Mouse (Mus musculus): ENCODE measurements around the gene Itsn1. TPM values are rescaled to one million over a fixed set of nuclear protein-coding genes. Genes with fewer than 3 reads are reported as not detected.

The Itsn1 gene
- polyA plus RNA-seq, 1 experiment, result 24.3 TPM

GRCm38 (mm10) chr16:91876457-91876856, 147.4 kb downstream of the Itsn1 start:
- H3K79me2 ChIP-seq (ENCODE audit: control insufficient read depth, insufficient read depth), result no peaks in the 10 kb centered on the region
- peaks cover 4% of the 10 kb centered on the region for H3K36me3 ChIP-seq (ENCODE audit: control insufficient read depth, insufficient read depth)
- no peak for TF ChIP-seq CTCF (IDR thresholded peaks at IDR 0.05; ENCODE audit: control insufficient read depth, insufficient read depth, insufficient read length)
- no peak for TF ChIP-seq MAX (IDR thresholded peaks at IDR 0.05)
- TF ChIP-seq MYOD1 (IDR thresholded peaks at IDR 0.05; ENCODE audit: control insufficient read depth, insufficient read length, low read depth), result no peak
- TF ChIP-seq FOSL1 (IDR thresholded peaks at IDR 0.05; ENCODE audit: insufficient read depth, low read length, poor library complexity, severe bottlenecking), result no peak
- TF ChIP-seq CEBPB (IDR thresholded peaks at IDR 0.05; ENCODE audit: low read depth), result no peak
- no peak for TF ChIP-seq USF1 (IDR thresholded peaks at IDR 0.05; ENCODE audit: low read depth)
- TF ChIP-seq MYOG (IDR thresholded peaks at IDR 0.05; ENCODE audit: control insufficient read depth, extremely low read depth, insufficient read length), result no peak
- H3K27me3 ChIP-seq (ENCODE audit: control insufficient read depth, insufficient read depth, insufficient read length), result no peaks in the 10 kb centered on the region
- no peak overlapping the region for H3K4me3 ChIP-seq (ENCODE audit: insufficient read depth, poor library complexity, severe bottlenecking)
- no peak overlapping the region for H3ac ChIP-seq (ENCODE audit: control insufficient read depth, insufficient read length, low read depth)
- H3K79me3 ChIP-seq (ENCODE audit: low read depth), result no peaks in the 10 kb centered on the region

GRCm38 (mm10) chr16:91879101-91879500, 150.0 kb downstream of the Itsn1 start:
- no peaks in the 10 kb centered on the region for H3K79me3 ChIP-seq (ENCODE audit: low read depth)
- H3K4me3 ChIP-seq (ENCODE audit: insufficient read depth, poor library complexity, severe bottlenecking), result no peak overlapping the region
- no peak overlapping the region for H3ac ChIP-seq (ENCODE audit: control insufficient read depth, insufficient read length, low read depth)
- TF ChIP-seq USF1 (IDR thresholded peaks at IDR 0.05; ENCODE audit: low read depth), result no peak
- TF ChIP-seq MYOD1 (IDR thresholded peaks at IDR 0.05; ENCODE audit: control insufficient read depth, insufficient read length, low read depth), result no peak
- TF ChIP-seq MAX (IDR thresholded peaks at IDR 0.05), result no peak
- TF ChIP-seq CTCF (IDR thresholded peaks at IDR 0.05; ENCODE audit: control insufficient read depth, insufficient read depth, insufficient read length), result no peak
- no peak for TF ChIP-seq FOSL1 (IDR thresholded peaks at IDR 0.05; ENCODE audit: insufficient read depth, low read length, poor library complexity, severe bottlenecking)
- TF ChIP-seq CEBPB (IDR thresholded peaks at IDR 0.05; ENCODE audit: low read depth), result no peak
- TF ChIP-seq MYOG (IDR thresholded peaks at IDR 0.05; ENCODE audit: control insufficient read depth, extremely low read depth, insufficient read length), result no peak
- no peaks in the 10 kb centered on the region for H3K36me3 ChIP-seq (ENCODE audit: control insufficient read depth, insufficient read depth)
- H3K27me3 ChIP-seq (ENCODE audit: control insufficient read depth, insufficient read depth, insufficient read length), result no peaks in the 10 kb centered on the region
- H3K79me2 ChIP-seq (ENCODE audit: control insufficient read depth, insufficient read depth), result no peaks in the 10 kb centered on the region

- H3K4me3 ChIP-seq (ENCODE audit: insufficient read depth, poor library complexity, severe bottlenecking), result no peak overlapping the region
- no peak for TF ChIP-seq MYOG (IDR thresholded peaks at IDR 0.05; ENCODE audit: control insufficient read depth, extremely low read depth, insufficient read length)
- TF ChIP-seq CEBPB (IDR thresholded peaks at IDR 0.05; ENCODE audit: low read depth), result no peak
- TF ChIP-seq FOSL1 (IDR thresholded peaks at IDR 0.05; ENCODE audit: insufficient read depth, low read length, poor library complexity, severe bottlenecking), result no peak
- TF ChIP-seq MAX (IDR thresholded peaks at IDR 0.05), result no peak
- no peak for TF ChIP-seq CTCF (IDR thresholded peaks at IDR 0.05; ENCODE audit: control insufficient read depth, insufficient read depth, insufficient read length)
- TF ChIP-seq MYOD1 (IDR thresholded peaks at IDR 0.05; ENCODE audit: control insufficient read depth, insufficient read length, low read depth), result no peak
- TF ChIP-seq USF1 (IDR thresholded peaks at IDR 0.05; ENCODE audit: low read depth), result no peak
- no peaks in the 10 kb centered on the region for H3K79me3 ChIP-seq (ENCODE audit: low read depth)
- H3ac ChIP-seq (ENCODE audit: control insufficient read depth, insufficient read length, low read depth), result no peak overlapping the region
- H3K79me2 ChIP-seq (ENCODE audit: control insufficient read depth, insufficient read depth), result no peaks in the 10 kb centered on the region
- H3K27me3 ChIP-seq (ENCODE audit: control insufficient read depth, insufficient read depth, insufficient read length), result no peaks in the 10 kb centered on the region
- H3K36me3 ChIP-seq (ENCODE audit: control insufficient read depth, insufficient read depth), result no peaks in the 10 kb centered on the region
Measured at GRCm38 (mm10) chr16:91880869-91881767, 152.0 kb downstream of the Itsn1 start.

GRCm38 (mm10) chr16:91882168-91882859, 153.2 kb downstream of the Itsn1 start:
- no peaks in the 10 kb centered on the region for H3K79me3 ChIP-seq (ENCODE audit: low read depth)
- H3K36me3 ChIP-seq (ENCODE audit: control insufficient read depth, insufficient read depth), result no peaks in the 10 kb centered on the region
- no peaks in the 10 kb centered on the region for H3K27me3 ChIP-seq (ENCODE audit: control insufficient read depth, insufficient read depth, insufficient read length)
- no peaks in the 10 kb centered on the region for H3K79me2 ChIP-seq (ENCODE audit: control insufficient read depth, insufficient read depth)
- TF ChIP-seq MYOD1 (IDR thresholded peaks at IDR 0.05; ENCODE audit: control insufficient read depth, insufficient read length, low read depth) (no peak), MYOG (IDR thresholded peaks at IDR 0.05; ENCODE audit: control insufficient read depth, extremely low read depth, insufficient read length) (no peak), USF1 (IDR thresholded peaks at IDR 0.05; ENCODE audit: low read depth) (no peak), CTCF (IDR thresholded peaks at IDR 0.05; ENCODE audit: control insufficient read depth, insufficient read depth, insufficient read length) (no peak), MAX (IDR thresholded peaks at IDR 0.05) (no peak), CEBPB (IDR thresholded peaks at IDR 0.05; ENCODE audit: low read depth) (no peak), FOSL1 (IDR thresholded peaks at IDR 0.05; ENCODE audit: insufficient read depth, low read length, poor library complexity, severe bottlenecking) (no peak)
- H3K4me3 ChIP-seq (ENCODE audit: insufficient read depth, poor library complexity, severe bottlenecking), result no peak overlapping the region
- no peak overlapping the region for H3ac ChIP-seq (ENCODE audit: control insufficient read depth, insufficient read length, low read depth)

GRCm38 (mm10) chr16:91883636-91884035, 154.6 kb downstream of the Itsn1 start:
- H3K27me3 ChIP-seq (ENCODE audit: control insufficient read depth, insufficient read depth, insufficient read length), result no peaks in the 10 kb centered on the region
- no peaks in the 10 kb centered on the region for H3K79me3 ChIP-seq (ENCODE audit: low read depth)
- H3K79me2 ChIP-seq (ENCODE audit: control insufficient read depth, insufficient read depth), result no peaks in the 10 kb centered on the region
- no peak for TF ChIP-seq CTCF (IDR thresholded peaks at IDR 0.05; ENCODE audit: control insufficient read depth, insufficient read depth, insufficient read length)
- TF ChIP-seq MAX (IDR thresholded peaks at IDR 0.05), result no peak
- H3K36me3 ChIP-seq (ENCODE audit: control insufficient read depth, insufficient read depth), result no peaks in the 10 kb centered on the region
- no peak overlapping the region for H3ac ChIP-seq (ENCODE audit: control insufficient read depth, insufficient read length, low read depth)
- no peak overlapping the region for H3K4me3 ChIP-seq (ENCODE audit: insufficient read depth, poor library complexity, severe bottlenecking)
